Comparison of ENCODE assay signal across 8 mouse cellular contexts in genomic region chr5:30712002-30712390, GRCm38 (mm10). TPM values are rescaled to one million over a fixed set of nuclear protein-coding genes. Genes with fewer than 3 reads are reported as not detected.
DNase-seq lines count a peak whose midpoint lies in the region; ATAC-seq and TF ChIP-seq lines count a peak whose summit lies in the region.

No protein-coding gene starts in this region.

- H3K4me2 ChIP-seq in liver, embryonic 12.5 days: peak overlapping the region; percentile 75

- no peaks in the 10 kb centered on the region for H3K36me3 ChIP-seq in testis, adult 2 months (ENCODE audit: control insufficient read depth, insufficient read depth, low read length)
- H3K36me3 ChIP-seq in liver, embryonic 12.5 days: no peaks in the 10 kb centered on the region

- H3K27me3 ChIP-seq in testis, adult 2 months (ENCODE audit: control insufficient read depth, insufficient read depth, low read length): peaks cover 7% of the 10 kb centered on the region
- peaks cover 97% of the 10 kb centered on the region for H3K27me3 ChIP-seq in liver, embryonic 12.5 days (replicated peaks)

- no peak for DNase-seq in frontal cortex, adult 2 months (ENCODE audit: extremely low spot score in 1 of 2, low spot score in 1 of 2)
- DNase-seq in testis, postnatal 14 days (ENCODE audit: low spot score): no peak
- no peak for DNase-seq in adrenal gland, adult 18-20 months (ENCODE audit: low spot score in 2 of 2)
- DNase-seq in ovary, postnatal 10 days (ENCODE audit: low spot score): no peak

- 3% methylated on average over 14 of the region's 14 CpGs for WGBS in liver, embryonic 12.5 days (ENCODE audit: insufficient replicate concordance)

- ATAC-seq in frontal cortex, adult (ENCODE audit: low TSS enrichment): peak; percentile 11; the same call in 1 of the 2 replicates
- ATAC-seq in liver, embryonic 12.5 days: no peak
- ATAC-seq in megakaryocyte progenitor cell, adult 5-6 weeks (replicated peaks; ENCODE audit: poor library complexity): no peak

- H3K9ac ChIP-seq in liver, embryonic 12.5 days: no peak overlapping the region

- H3K4me3 ChIP-seq in testis, adult 2 months (ENCODE audit: control insufficient read depth, low read depth, low read length): peak overlapping the region; percentile 86
- H3K4me3 ChIP-seq in liver, embryonic 12.5 days: peak overlapping the region; percentile 51

- no peak for TF ChIP-seq CTCF in testis, adult 2 months (IDR thresholded peaks at IDR 0.05; ENCODE audit: control insufficient read depth, insufficient read depth, insufficient replicate concordance, low read depth, low read length)

- H3K27ac ChIP-seq in testis, adult 2 months (ENCODE audit: control insufficient read depth, insufficient read depth, low read depth, low read length): no peak overlapping the region
- H3K27ac ChIP-seq in liver, embryonic 12.5 days: no peak overlapping the region

- H3K9me3 ChIP-seq in liver, embryonic 12.5 days (replicated peaks): no peaks in the 10 kb centered on the region

- H3K4me1 ChIP-seq in testis, adult 2 months (ENCODE audit: control insufficient read depth, insufficient read depth, low read length): peaks cover 25% of the 10 kb centered on the region
- peaks cover 30% of the 10 kb centered on the region for H3K4me1 ChIP-seq in liver, embryonic 12.5 days

- 0 out of 2 replicates have a peak, but pooled peaks have one; percentile 21 for TF ChIP-seq POLR2A in testis, adult 2 months (IDR thresholded peaks at IDR 0.05; ENCODE audit: control insufficient read depth, low read depth, low read length)

RNA-seq across cellular contexts. Expression of gene Dpysl5, which starts 0.6 kb away (rescaled TPM):
- 39.6 and 40.3 TPM in 2 replicates for polyA plus RNA-seq in frontal cortex, adult 2 months (2012; rRNA removed)
- polyA plus RNA-seq in testis, adult 2 months (2012; rRNA removed): 73.0 and 78.9 TPM in 2 replicates
- polyA plus RNA-seq in liver, embryonic 12.5 days (2016; fragmentation: Nextera tagmentation; extraction: Ambion mirVana): 0.20 and 0.36 TPM in 2 replicates
- not detected in 2 replicates for total RNA-seq in megakaryocyte progenitor cell, adult 5-6 weeks (2015)
- not detected in 2 replicates for total RNA-seq in megakaryocyte progenitor cell, adult 5-6 weeks (2017)
- 1 to 10 TPM; 1.7 to 1.8 TPM for total RNA-seq in adrenal gland, adult 18-20 months (2021)

RNA-seq across cellular contexts. Expression of gene Cenpa, which starts 45.4 kb away (rescaled TPM):
- 3.5 and 4.3 TPM in 2 replicates for polyA plus RNA-seq in frontal cortex, adult 2 months (2012; rRNA removed)
- 5.8 and 6.3 TPM in 2 replicates for polyA plus RNA-seq in testis, adult 2 months (2012; rRNA removed)
- polyA plus RNA-seq in liver, embryonic 12.5 days (2016; fragmentation: Nextera tagmentation; extraction: Ambion mirVana): 259 and 265 TPM in 2 replicates
- total RNA-seq in megakaryocyte progenitor cell, adult 5-6 weeks (2015): 152 and 180 TPM in 2 replicates
- 80.7 and 103 TPM in 2 replicates for total RNA-seq in megakaryocyte progenitor cell, adult 5-6 weeks (2017)
- total RNA-seq in adrenal gland, adult 18-20 months (2021): 1 to 10 TPM; 6.5 to 7.6 TPM

Comparison
In these comparisons a context has a peak if more than half of its experiments do, and no peak if none do; other contexts are left out.
1. RNA of gene Dpysl5, which starts 0.6 kb away (polyA plus RNA-seq): 73.0 to 78.9 TPM in testis, adult 2 months and 39.6 to 40.3 TPM in frontal cortex, adult 2 months; 0.20 to 0.36 TPM in liver, embryonic 12.5 days; every median in the first group is over 10 times any median in the second.
2. RNA of gene Cenpa, which starts 45.4 kb away (polyA plus RNA-seq): 259 to 265 TPM in liver, embryonic 12.5 days; 5.8 to 6.3 TPM in testis, adult 2 months and 3.5 to 4.3 TPM in frontal cortex, adult 2 months; every median in the first group is over 10 times any median in the second.